Mouse (Mus musculus): ENCODE results near the gene Dab1. TPM values are rescaled to one million over a fixed set of nuclear protein-coding genes. Genes with fewer than 3 reads are reported as not detected.

Dab1 gene
- polyA plus RNA-seq (2012; rRNA removed), result 41.1 and 48.7 TPM in 2 replicates

DNA sequence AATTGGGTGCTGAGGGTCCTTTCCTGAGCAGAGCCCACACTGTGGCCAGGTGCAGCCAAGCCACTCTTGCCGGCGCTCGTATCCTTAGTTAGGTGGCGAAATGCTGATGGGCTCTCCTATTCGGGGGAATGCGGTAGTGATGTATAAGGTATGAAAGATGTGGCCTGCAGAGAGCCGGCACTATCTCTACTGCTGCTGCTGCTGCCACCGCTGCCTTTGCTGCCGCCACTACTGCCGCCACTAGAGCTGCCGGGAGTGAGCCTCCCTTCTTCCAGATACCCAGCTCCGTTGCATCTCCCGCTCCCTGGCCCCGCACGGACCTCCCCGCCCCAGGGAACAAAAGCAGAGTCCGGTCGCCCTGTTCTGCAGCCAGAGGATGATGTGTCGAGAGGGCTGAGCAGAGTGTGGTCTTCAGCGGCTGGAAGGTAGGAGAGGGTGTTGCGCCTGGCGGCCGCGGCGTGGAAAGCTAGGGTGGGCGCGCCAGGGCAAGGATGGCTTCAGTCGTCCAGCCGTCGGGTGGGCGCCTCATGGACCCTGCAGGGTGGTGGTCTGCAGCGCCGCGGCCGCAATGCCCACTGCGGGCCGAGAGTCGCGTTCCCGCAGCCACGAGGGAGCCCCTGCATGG is at the start of gene Dab1:
Dab1 (plus strand) TSS at position 39 of the 625 bp plus-strand sequence.

DNA sequence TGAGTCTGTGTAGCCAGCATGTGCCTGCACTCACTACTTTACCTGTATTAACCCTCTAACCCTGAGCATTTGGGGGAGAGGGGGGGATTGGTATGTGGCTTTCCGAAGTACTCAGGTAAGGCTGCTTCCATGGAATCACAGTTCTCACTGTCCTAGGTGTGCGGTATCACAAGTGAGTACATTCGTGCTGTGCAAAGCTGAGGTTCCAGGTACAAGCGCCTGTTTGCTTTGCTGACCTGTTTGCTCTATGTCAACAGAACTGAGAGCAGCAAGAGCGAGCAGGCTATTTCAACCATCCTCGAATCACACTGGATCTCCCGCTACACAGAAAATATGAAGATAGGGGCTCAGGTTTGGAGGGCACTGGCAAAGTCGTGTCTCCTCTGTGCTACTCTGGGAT is 1146.9 kb downstream of the Dab1 start, which contains the start of gene C8b:
C8b (plus strand) TSS at position 253 of the 400 bp plus-strand sequence.

